Mouse (Mus musculus): Measurements from ENCODE around the gene Pdzk1ip1. TPM values are rescaled to one million over a fixed set of nuclear protein-coding genes. Genes with fewer than 3 reads are reported as not detected.

Pdzk1ip1 gene
- 14.7 and 15.2 TPM in 2 replicates for polyA plus RNA-seq (2012; rRNA removed)

- WGBS: 39% methylated on average over 11 of the region's 11 CpGs
- TF ChIP-seq CTCF (IDR thresholded peaks at IDR 0.05; ENCODE audit: borderline replicate concordance, control insufficient read depth, extremely low read depth, insufficient read depth, low read length, poor library complexity) (no peak), POLR2A (IDR thresholded peaks at IDR 0.05; ENCODE audit: control insufficient read depth, extremely low read depth, insufficient read depth, low read length, poor library complexity) (no peak)
- Histone ChIP-seq H3K4me1 (replicated peaks; ENCODE audit: control insufficient read depth, insufficient read depth, low read length) (no peaks in the 10 kb centered on the region), H3K27ac (ENCODE audit: control insufficient read depth, insufficient read depth, low read length) (no peak within 1 kb of the TSS), H3K4me3 (ENCODE audit: control insufficient read depth, insufficient read depth, low read length) (no peak within 1 kb of the TSS), H3K27me3 (ENCODE audit: control insufficient read depth, insufficient read depth, low read length) (no peaks in the 10 kb centered on the region), H3K36me3 (ENCODE audit: control insufficient read depth, insufficient read depth, low read length) (no peaks in the 10 kb centered on the region)
- DNase-seq: no peak
Observed at GRCm38 (mm10) chr4:115088611-115089338, at the start of gene Pdzk1ip1. Gene Pdzk1ip1, plus strand, starts transcription at chr4:115088708.

DNA sequence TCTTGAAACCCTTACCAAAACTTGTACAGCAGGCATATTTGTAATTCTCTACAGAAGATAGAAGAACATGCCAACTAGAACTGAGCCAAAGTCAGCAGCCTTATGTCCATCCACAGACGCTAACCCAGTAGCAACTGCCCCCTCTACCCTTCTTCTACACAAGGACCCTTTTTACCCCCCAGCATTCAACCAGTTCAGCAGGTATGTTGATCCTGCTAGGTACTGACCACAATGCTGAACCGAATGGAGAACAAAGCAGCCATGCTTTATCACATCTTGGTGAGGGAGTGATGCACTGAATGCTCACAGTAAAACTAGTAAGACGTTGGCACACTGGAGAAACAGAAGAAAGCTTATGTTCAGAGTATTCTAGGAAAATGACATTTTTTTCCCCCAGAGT lies 42.9 kb upstream of the Pdzk1ip1 start:
- TF ChIP-seq CTCF (IDR thresholded peaks at IDR 0.05; ENCODE audit: borderline replicate concordance, control insufficient read depth, extremely low read depth, insufficient read depth, low read length, poor library complexity) (no peak), POLR2A (IDR thresholded peaks at IDR 0.05; ENCODE audit: control insufficient read depth, extremely low read depth, insufficient read depth, low read length, poor library complexity) (no peak)
- Histone ChIP-seq H3K4me3 (ENCODE audit: control insufficient read depth, insufficient read depth, low read length) (no peak overlapping the region), H3K27me3 (ENCODE audit: control insufficient read depth, insufficient read depth, low read length) (no peaks in the 10 kb centered on the region), H3K36me3 (ENCODE audit: control insufficient read depth, insufficient read depth, low read length) (peaks cover 21% of the 10 kb centered on the region), H3K27ac (ENCODE audit: control insufficient read depth, insufficient read depth, low read length) (no peak overlapping the region), H3K4me1 (replicated peaks; ENCODE audit: control insufficient read depth, insufficient read depth, low read length) (no peaks in the 10 kb centered on the region; the same call in 1 of the 2 replicates)
- no peak for DNase-seq
- 90% methylated on average over 3 of the region's 3 CpGs for WGBS

- Histone ChIP-seq H3K27ac (ENCODE audit: control insufficient read depth, insufficient read depth, low read length) (no peak overlapping the region), H3K4me1 (replicated peaks; ENCODE audit: control insufficient read depth, insufficient read depth, low read length) (no peaks in the 10 kb centered on the region; the same call in 1 of the 2 replicates), H3K27me3 (ENCODE audit: control insufficient read depth, insufficient read depth, low read length) (peaks cover 9% of the 10 kb centered on the region; the same call in 1 of the 2 replicates), H3K36me3 (ENCODE audit: control insufficient read depth, insufficient read depth, low read length) (no peaks in the 10 kb centered on the region; the same call in 1 of the 2 replicates), H3K4me3 (ENCODE audit: control insufficient read depth, insufficient read depth, low read length) (no peak overlapping the region)
- no peak for TF ChIP-seq POLR2A (IDR thresholded peaks at IDR 0.05; ENCODE audit: control insufficient read depth, extremely low read depth, insufficient read depth, low read length, poor library complexity)
- peak; percentile 38; the same call in 1 of the 2 replicates for TF ChIP-seq CTCF (IDR thresholded peaks at IDR 0.05; ENCODE audit: borderline replicate concordance, control insufficient read depth, extremely low read depth, insufficient read depth, low read length, poor library complexity)
- DNase-seq: peak; percentile 69
- 3% methylated on average over 5 of the region's 5 CpGs for WGBS
Observed at GRCm38 (mm10) chr4:115047750-115048149, 40.8 kb upstream of the Pdzk1ip1 start.

DNA sequence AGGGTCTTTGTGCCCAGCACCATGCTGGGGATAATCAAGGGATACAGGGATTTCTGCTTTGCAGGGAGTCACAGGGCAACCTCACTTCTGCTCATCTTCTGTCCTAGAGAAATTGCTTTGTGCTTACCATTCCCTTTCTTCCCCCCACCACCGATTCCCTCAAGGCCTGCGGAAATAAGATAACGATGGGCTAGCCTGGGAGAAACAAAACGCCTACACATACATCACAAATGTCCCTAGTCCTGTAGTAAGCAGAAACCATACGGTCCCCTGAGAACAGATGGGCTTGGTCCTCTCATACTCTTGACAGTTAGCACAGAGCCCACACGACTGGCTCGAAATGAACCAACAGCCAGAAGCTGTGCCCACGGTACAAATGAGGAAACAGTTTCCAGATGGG lies 40.3 kb upstream of the Pdzk1ip1 start:
- no peak overlapping the region for H3K4me3 ChIP-seq (ENCODE audit: control insufficient read depth, insufficient read depth, low read length)
- peaks cover 13% of the 10 kb centered on the region; the same call in 1 of the 2 replicates for H3K27me3 ChIP-seq (ENCODE audit: control insufficient read depth, insufficient read depth, low read length)
- no peak overlapping the region for H3K27ac ChIP-seq (ENCODE audit: control insufficient read depth, insufficient read depth, low read length)
- DNase-seq: no peak
- no peaks in the 10 kb centered on the region for H3K36me3 ChIP-seq (ENCODE audit: control insufficient read depth, insufficient read depth, low read length)
- WGBS: 59% methylated on average over 8 of the region's 8 CpGs
- no peak for TF ChIP-seq CTCF (IDR thresholded peaks at IDR 0.05; ENCODE audit: borderline replicate concordance, control insufficient read depth, extremely low read depth, insufficient read depth, low read length, poor library complexity)
- TF ChIP-seq POLR2A (IDR thresholded peaks at IDR 0.05; ENCODE audit: control insufficient read depth, extremely low read depth, insufficient read depth, low read length, poor library complexity): no peak
- H3K4me1 ChIP-seq (replicated peaks; ENCODE audit: control insufficient read depth, insufficient read depth, low read length): no peaks in the 10 kb centered on the region; the same call in 1 of the 2 replicates

DNA sequence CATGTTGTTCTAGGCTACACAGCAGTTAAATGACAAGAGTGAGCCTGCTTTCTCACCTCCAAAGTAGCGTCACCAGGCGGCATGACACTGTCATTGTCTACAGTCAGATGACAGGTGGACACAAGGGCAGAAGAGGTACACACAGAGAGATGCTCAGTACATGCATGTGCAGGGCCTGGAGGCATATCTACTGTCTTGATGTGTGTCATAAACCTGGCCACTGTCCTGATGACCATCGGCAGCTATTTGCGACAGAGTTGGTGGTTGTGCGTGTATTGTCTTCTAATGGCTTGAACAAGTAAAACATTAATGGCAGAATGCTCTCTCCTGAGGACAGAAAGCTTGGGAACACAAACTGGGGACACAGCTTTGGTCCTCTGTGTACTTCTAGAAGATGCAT lies 37.3 kb upstream of the Pdzk1ip1 start:
- peaks cover 19% of the 10 kb centered on the region for H3K27me3 ChIP-seq (ENCODE audit: control insufficient read depth, insufficient read depth, low read length)
- no peaks in the 10 kb centered on the region for H3K36me3 ChIP-seq (ENCODE audit: control insufficient read depth, insufficient read depth, low read length)
- no peak overlapping the region for H3K27ac ChIP-seq (ENCODE audit: control insufficient read depth, insufficient read depth, low read length)
- H3K4me1 ChIP-seq (replicated peaks; ENCODE audit: control insufficient read depth, insufficient read depth, low read length): no peaks in the 10 kb centered on the region; the same call in 1 of the 2 replicates
- DNase-seq: no peak
- TF ChIP-seq CTCF (IDR thresholded peaks at IDR 0.05; ENCODE audit: borderline replicate concordance, control insufficient read depth, extremely low read depth, insufficient read depth, low read length, poor library complexity): no peak
- no peak for TF ChIP-seq POLR2A (IDR thresholded peaks at IDR 0.05; ENCODE audit: control insufficient read depth, extremely low read depth, insufficient read depth, low read length, poor library complexity)
- 95% methylated on average over 5 of the region's 5 CpGs for WGBS
- H3K4me3 ChIP-seq (ENCODE audit: control insufficient read depth, insufficient read depth, low read length): no peak overlapping the region

DNA sequence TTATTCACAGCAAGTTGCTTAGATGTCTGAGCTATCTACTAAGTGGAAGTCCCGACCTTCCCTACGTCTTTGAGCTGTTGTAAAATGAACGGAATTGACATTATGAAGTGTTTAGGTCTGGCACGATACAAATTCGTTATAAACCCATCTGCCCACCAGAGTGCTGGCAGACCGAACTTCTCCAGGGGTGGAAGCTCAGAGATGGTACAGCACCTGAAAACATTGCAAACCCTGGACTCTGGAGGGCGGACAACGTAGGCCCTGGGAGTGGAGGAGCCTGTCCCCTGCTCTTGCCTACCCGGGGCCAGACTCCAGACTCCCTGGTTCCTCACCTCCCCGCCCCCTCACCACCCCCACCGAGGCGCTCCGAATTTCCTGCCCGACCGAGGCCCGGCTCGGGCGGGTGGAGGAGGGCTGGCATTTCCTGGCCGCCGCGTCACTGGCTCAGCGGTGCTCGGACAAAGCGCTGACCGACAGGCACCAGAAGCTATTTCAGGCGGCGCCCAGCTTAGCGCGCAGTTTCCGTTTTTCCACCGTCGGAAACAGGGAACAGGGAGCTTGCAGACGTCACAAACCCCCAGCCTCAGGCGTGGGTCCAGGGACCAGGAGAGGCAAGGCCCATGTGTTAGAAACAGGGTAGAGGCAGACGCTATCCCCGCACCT lies 36.0 kb upstream of the Pdzk1ip1 start:
- Histone ChIP-seq H3K27me3 (ENCODE audit: control insufficient read depth, insufficient read depth, low read length) (peaks cover 30% of the 10 kb centered on the region), H3K36me3 (ENCODE audit: control insufficient read depth, insufficient read depth, low read length) (no peaks in the 10 kb centered on the region), H3K4me1 (replicated peaks; ENCODE audit: control insufficient read depth, insufficient read depth, low read length) (peaks cover 7% of the 10 kb centered on the region; the same call in 1 of the 2 replicates), H3K4me3 (ENCODE audit: control insufficient read depth, insufficient read depth, low read length) (no peak overlapping the region), H3K27ac (ENCODE audit: control insufficient read depth, insufficient read depth, low read length) (no peak overlapping the region)
- TF ChIP-seq POLR2A (IDR thresholded peaks at IDR 0.05; ENCODE audit: control insufficient read depth, extremely low read depth, insufficient read depth, low read length, poor library complexity) (no peak), CTCF (IDR thresholded peaks at IDR 0.05; ENCODE audit: borderline replicate concordance, control insufficient read depth, extremely low read depth, insufficient read depth, low read length, poor library complexity) (no peak)
- 7% methylated on average over 36 of the region's 36 CpGs for WGBS
- DNase-seq: no peak
